Mouse (Mus musculus): ENCODE measurements around the gene Bsg. TPM values are rescaled to one million over a fixed set of nuclear protein-coding genes. Genes with fewer than 3 reads are reported as not detected.

Bsg gene
- polyA plus RNA-seq, 1 experiment from 2014 or later = 639 TPM

- no peak for ATAC-seq (ENCODE audit: low FRiP score, low read depth)
- Histone ChIP-seq H3K4me3 (no peak overlapping the region), H3K4me1 (no peaks in the 10 kb centered on the region), H3K4me2 (replicated peaks) (no peak overlapping the region), H3K9me3 (no peaks in the 10 kb centered on the region), H3K36me3 (peaks cover 9% of the 10 kb centered on the region; the same call in 1 of the 2 replicates), H3K27me3 (replicated peaks) (no peaks in the 10 kb centered on the region), H3K27ac (no peak overlapping the region), H3K9ac (no peak overlapping the region)
- WGBS = 74% methylated on average over 28 of the region's 28 CpGs
These were observed 24.3 kb downstream of the Bsg start for GRCm38 (mm10) chr10:79728323-79729249.

GRCm38 (mm10) chr10:79729357-79729965, 25.2 kb downstream of the Bsg start:
- Histone ChIP-seq H3K36me3 (peaks cover 18% of the 10 kb centered on the region; the same call in 1 of the 2 replicates), H3K27ac (no peak overlapping the region), H3K4me2 (replicated peaks) (no peak overlapping the region), H3K9ac (no peak overlapping the region), H3K27me3 (replicated peaks) (no peaks in the 10 kb centered on the region), H3K4me3 (no peak overlapping the region), H3K4me1 (no peaks in the 10 kb centered on the region), H3K9me3 (no peaks in the 10 kb centered on the region)
- no peak for ATAC-seq (ENCODE audit: low FRiP score, low read depth)
- WGBS = 88% methylated on average over 13 of the region's 13 CpGs

GRCm38 (mm10) chr10:79732500-79732899, 28.2 kb downstream of the Bsg start:
- 100% methylated on average over 1 of the region's 1 CpGs for whole genome bisulfite sequencing
- H3K4me1 ChIP-seq = no peaks in the 10 kb centered on the region
- H3K27me3 ChIP-seq (replicated peaks) = peaks cover 19% of the 10 kb centered on the region
- no peak for ATAC-seq (ENCODE audit: low FRiP score, low read depth)
- no peak overlapping the region for H3K4me2 ChIP-seq (replicated peaks)
- H3K9ac ChIP-seq = no peak overlapping the region
- H3K36me3 ChIP-seq = peaks cover 49% of the 10 kb centered on the region
- no peak overlapping the region for H3K4me3 ChIP-seq
- H3K27ac ChIP-seq = no peak overlapping the region
- peaks cover 23% of the 10 kb centered on the region; the same call in 1 of the 2 replicates for H3K9me3 ChIP-seq

- Histone ChIP-seq H3K9ac (no peak overlapping the region), H3K4me1 (no peaks in the 10 kb centered on the region), H3K27ac (no peak overlapping the region), H3K36me3 (peaks cover 62% of the 10 kb centered on the region), H3K4me2 (replicated peaks) (no peak overlapping the region), H3K4me3 (no peak overlapping the region), H3K27me3 (replicated peaks) (peaks cover 19% of the 10 kb centered on the region), H3K9me3 (peaks cover 35% of the 10 kb centered on the region)
- WGBS = 93% methylated on average over 15 of the region's 15 CpGs
- no peak for ATAC-seq (ENCODE audit: low FRiP score, low read depth)
These were observed 29.6 kb downstream of the Bsg start for GRCm38 (mm10) chr10:79733847-79734246.

- Histone ChIP-seq H3K27ac (0 out of 2 replicates have a peak overlapping the region, but pooled peaks have one; percentile 10), H3K4me2 (replicated peaks) (peak overlapping the region; percentile 36), H3K4me3 (no peak overlapping the region), H3K36me3 (peaks cover 77% of the 10 kb centered on the region), H3K9me3 (peaks cover 50% of the 10 kb centered on the region), H3K9ac (no peak overlapping the region), H3K4me1 (no peaks in the 10 kb centered on the region), H3K27me3 (replicated peaks) (peaks cover 19% of the 10 kb centered on the region)
- 26% methylated on average over 48 of the region's 52 CpGs for WGBS
- ATAC-seq (ENCODE audit: low FRiP score, low read depth) = no peak
These were observed 31.1 kb downstream of the Bsg start for GRCm38 (mm10) chr10:79735361-79735760.

- no peak overlapping the region for H3K4me3 ChIP-seq
- no peaks in the 10 kb centered on the region for H3K4me1 ChIP-seq
- H3K9ac ChIP-seq = no peak overlapping the region
- H3K4me2 ChIP-seq (replicated peaks) = no peak overlapping the region
- H3K27me3 ChIP-seq (replicated peaks) = peaks cover 19% of the 10 kb centered on the region
- peaks cover 53% of the 10 kb centered on the region for H3K9me3 ChIP-seq
- H3K36me3 ChIP-seq = peaks cover 91% of the 10 kb centered on the region
- 92% methylated on average over 14 of the region's 14 CpGs for WGBS
- H3K27ac ChIP-seq = no peak overlapping the region
- no peak for ATAC-seq (ENCODE audit: low FRiP score, low read depth)
These were observed 32.4 kb downstream of the Bsg start for GRCm38 (mm10) chr10:79736706-79737105.

- peaks cover 53% of the 10 kb centered on the region for H3K9me3 ChIP-seq
- peaks cover 98% of the 10 kb centered on the region for H3K36me3 ChIP-seq
- no peak overlapping the region for H3K4me3 ChIP-seq
- no peak overlapping the region for H3K4me2 ChIP-seq (replicated peaks)
- ATAC-seq (ENCODE audit: low FRiP score, low read depth) = no peak
- H3K4me1 ChIP-seq = no peaks in the 10 kb centered on the region
- H3K27ac ChIP-seq = no peak overlapping the region
- H3K9ac ChIP-seq = no peak overlapping the region
- WGBS = 87% methylated on average over 10 of the region's 10 CpGs
- H3K27me3 ChIP-seq (replicated peaks) = peaks cover 19% of the 10 kb centered on the region
These were observed 34.0 kb downstream of the Bsg start for GRCm38 (mm10) chr10:79738259-79738658.

GRCm38 (mm10) chr10:79739234-79739633, 34.9 kb downstream of the Bsg start:
- Histone ChIP-seq H3K36me3 (peaks cover 97% of the 10 kb centered on the region), H3K9me3 (peaks cover 53% of the 10 kb centered on the region), H3K27ac (no peak overlapping the region), H3K9ac (no peak overlapping the region), H3K4me2 (replicated peaks) (no peak overlapping the region), H3K4me1 (no peaks in the 10 kb centered on the region), H3K4me3 (no peak overlapping the region; the same call in 1 of the 2 replicates), H3K27me3 (replicated peaks) (peaks cover 19% of the 10 kb centered on the region)
- WGBS = 95% methylated on average over 28 of the region's 28 CpGs
- no peak for ATAC-seq (ENCODE audit: low FRiP score, low read depth)

GRCm38 (mm10) chr10:79740863-79741262, 36.6 kb downstream of the Bsg start:
- H3K4me1 ChIP-seq = peaks cover 5% of the 10 kb centered on the region; the same call in 1 of the 2 replicates
- H3K4me2 ChIP-seq (replicated peaks) = no peak overlapping the region
- H3K4me3 ChIP-seq = no peak overlapping the region; the same call in 1 of the 2 replicates
- ATAC-seq (ENCODE audit: low FRiP score, low read depth) = no peak
- H3K36me3 ChIP-seq = peaks cover 85% of the 10 kb centered on the region
- 74% methylated on average over 11 of the region's 11 CpGs for WGBS
- H3K27ac ChIP-seq = no peak overlapping the region
- H3K9me3 ChIP-seq = peaks cover 45% of the 10 kb centered on the region
- no peak overlapping the region for H3K9ac ChIP-seq
- H3K27me3 ChIP-seq (replicated peaks) = peaks cover 9% of the 10 kb centered on the region

- no peak overlapping the region for H3K4me3 ChIP-seq
These were observed 38.9 kb downstream of the Bsg start for GRCm38 (mm10) chr10:79743161-79743560.

GRCm38 (mm10) chr10:79743650-79744365, 39.5 kb downstream of the Bsg start:
- Histone ChIP-seq H3K4me2 (replicated peaks) (no peak overlapping the region), H3K36me3 (peaks cover 56% of the 10 kb centered on the region)
- no peak for ATAC-seq (ENCODE audit: low FRiP score, low read depth)

More at GRCm38 (mm10) chr10:79743161-79743560, 38.9 kb downstream of the Bsg start:
- no peak for ATAC-seq (ENCODE audit: low FRiP score, low read depth)
- H3K36me3 ChIP-seq = peaks cover 62% of the 10 kb centered on the region
- no peaks in the 10 kb centered on the region for H3K27me3 ChIP-seq (replicated peaks)
- peaks cover 25% of the 10 kb centered on the region for H3K9me3 ChIP-seq
- H3K4me1 ChIP-seq = peaks cover 7% of the 10 kb centered on the region; the same call in 1 of the 2 replicates
- H3K27ac ChIP-seq = no peak overlapping the region
- no peak overlapping the region for H3K9ac ChIP-seq
- H3K4me2 ChIP-seq (replicated peaks) = no peak overlapping the region
- 95% methylated on average over 11 of the region's 11 CpGs for whole genome bisulfite sequencing

GRCm38 (mm10) chr10:79745411-79745810, 41.1 kb downstream of the Bsg start:
- Histone ChIP-seq H3K4me3 (no peak overlapping the region), H3K9ac (no peak overlapping the region), H3K27me3 (replicated peaks) (no peaks in the 10 kb centered on the region), H3K36me3 (peaks cover 40% of the 10 kb centered on the region), H3K27ac (no peak overlapping the region), H3K9me3 (0 out of 2 replicates have a peak, but pooled peaks cover 3% of the 10 kb centered on the region), H3K4me1 (peaks cover 7% of the 10 kb centered on the region; the same call in 1 of the 2 replicates), H3K4me2 (replicated peaks) (peak overlapping the region; percentile 63)
- ATAC-seq (ENCODE audit: low FRiP score, low read depth) = no peak
- WGBS = 96% methylated on average over 3 of the region's 3 CpGs

More at GRCm38 (mm10) chr10:79743650-79744365, 39.5 kb downstream of the Bsg start:
- H3K9ac ChIP-seq = no peak overlapping the region
- peaks cover 19% of the 10 kb centered on the region for H3K9me3 ChIP-seq
- no peak overlapping the region for H3K27ac ChIP-seq
- H3K27me3 ChIP-seq (replicated peaks) = no peaks in the 10 kb centered on the region
- no peak overlapping the region for H3K4me3 ChIP-seq
- H3K4me1 ChIP-seq = peaks cover 7% of the 10 kb centered on the region; the same call in 1 of the 2 replicates
- WGBS = 93% methylated on average over 15 of the region's 15 CpGs

Data from neural tube, embryonic 12.5 days (tissue).